Mouse (Mus musculus): ENCODE results near the gene Zbtb14.

GRCm38 (mm10) chr17:69383201-69383940 is 521 bp downstream of the Zbtb14 start:
- TF ChIP-seq CTCF (IDR thresholded peaks at IDR 0.05; ENCODE audit: control insufficient read depth, insufficient read depth, low read length) (no peak), POLR2A (IDR thresholded peaks at IDR 0.05; ENCODE audit: borderline replicate concordance, control insufficient read depth, low read depth, low read length) (no peak; the same call in 1 of the 2 replicates)

All from bone marrow, adult 2 months (tissue).